Mouse (Mus musculus) layer of hippocampus, postnatal 10 days (tissue): Measurements from ENCODE around the gene Sirt7. TPM values are rescaled to one million over a fixed set of nuclear protein-coding genes. Genes with fewer than 3 reads are reported as not detected.

Experiments
- DNase-seq, 2 experiments: peaks; one replicate each; pipeline ENCODE4 v3.0.0; 2021; ENCODE audit warnings: low spot score in 2 of 2
- long read RNA-seq: library from polyadenylated mRNA; stranded (forward); transcript quantifications from one replicate; pipeline ENCODE4 v2.0.0, GENCODE M21; 2023
- total RNA-seq, 2 experiments: library from RNA; stranded (reverse); gene quantifications; 2 replicates each; pipeline ENCODE4 v1.2.3; 2021

Sirt7 gene
- 10 to 100 TPM; 33.5 to 39.7 TPM for total RNA-seq
- long read RNA-seq, transcript Sirt7-201 (10 exons, 1,727 nt) = major isoform, 19 of 53 reads
- long read RNA-seq, partial matches to known transcripts = 8 of 53 reads
- long read RNA-seq, other reads (novel, unspliced or antisense) = 25 of 53 reads

GRCm38 (mm10) chr11:120625152-120625775, at the start of gene Sirt7:
Sirt7 (minus strand) TSS chr11:120625240.
- DNase-seq = no peak

- DNase-seq = no peak
Measured at GRCm38 (mm10) chr11:120673594-120674122, 48.6 kb upstream of the Sirt7 start.

DNA sequence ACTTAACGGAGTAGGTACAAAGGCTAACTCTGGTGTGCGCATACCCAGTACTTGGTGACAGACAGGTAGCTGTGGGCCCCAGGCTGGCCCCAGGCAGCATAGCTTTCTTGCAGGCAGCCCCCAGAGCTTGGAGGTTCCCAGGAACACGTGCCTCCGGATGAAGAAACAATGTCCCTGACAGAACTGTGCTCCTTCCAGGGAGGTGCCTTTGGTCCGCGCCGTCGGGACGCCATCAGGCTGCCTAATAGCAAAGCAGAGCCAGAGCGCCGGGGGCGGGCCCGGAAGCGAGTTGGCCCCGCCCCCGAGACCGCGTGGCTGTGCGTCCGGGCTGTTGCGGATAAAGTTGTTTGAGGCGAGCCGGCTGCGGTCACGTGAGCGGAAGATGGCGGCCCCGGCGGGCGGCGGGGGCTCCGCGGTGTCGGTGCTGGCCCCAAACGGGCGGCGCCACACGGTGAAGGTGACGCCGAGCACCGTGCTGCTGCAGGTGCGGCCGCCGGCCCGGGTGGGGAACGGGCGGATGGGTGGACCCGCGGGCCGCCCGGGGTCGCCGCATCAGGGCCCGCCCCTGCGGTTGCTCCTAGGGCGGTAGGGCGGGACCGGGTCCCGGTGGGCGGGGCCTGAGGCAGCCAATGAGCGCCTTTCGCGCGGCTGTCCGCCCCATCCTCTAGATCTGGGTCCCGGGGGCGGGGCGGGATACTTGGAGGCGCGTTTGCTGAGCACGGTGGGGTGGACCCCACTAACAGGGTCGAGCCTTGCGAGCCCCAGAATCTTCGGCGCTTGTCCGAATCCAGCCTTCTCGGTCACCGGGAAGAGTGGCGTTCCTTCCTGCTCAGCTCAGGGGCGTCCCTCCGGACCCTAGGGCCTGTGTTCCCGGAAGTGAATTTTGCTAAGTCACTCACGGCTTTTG, 47.9 kb upstream of the Sirt7 start, which contains the start of gene Aspscr1:
Aspscr1 (plus strand) TSS at position 287 of the 907 bp plus-strand sequence.
- DNase-seq = peak; percentile 91 to 96

GRCm38 (mm10) chr11:120666617-120667016, 41.6 kb upstream of the Sirt7 start:
- DNase-seq = no peak

GRCm38 (mm10) chr11:120665406-120665805, 40.4 kb upstream of the Sirt7 start:
- DNase-seq = no peak

- DNase-seq = no peak
Measured at GRCm38 (mm10) chr11:120663714-120664113, 38.7 kb upstream of the Sirt7 start.

GRCm38 (mm10) chr11:120662759-120663158, 37.7 kb upstream of the Sirt7 start:
- DNase-seq = no peak

GRCm38 (mm10) chr11:120661076-120661460, 36.0 kb upstream of the Sirt7 start, which contains the start of gene Notum:
Notum (minus strand) TSS chr11:120661175.
- DNase-seq = no peak

DNA sequence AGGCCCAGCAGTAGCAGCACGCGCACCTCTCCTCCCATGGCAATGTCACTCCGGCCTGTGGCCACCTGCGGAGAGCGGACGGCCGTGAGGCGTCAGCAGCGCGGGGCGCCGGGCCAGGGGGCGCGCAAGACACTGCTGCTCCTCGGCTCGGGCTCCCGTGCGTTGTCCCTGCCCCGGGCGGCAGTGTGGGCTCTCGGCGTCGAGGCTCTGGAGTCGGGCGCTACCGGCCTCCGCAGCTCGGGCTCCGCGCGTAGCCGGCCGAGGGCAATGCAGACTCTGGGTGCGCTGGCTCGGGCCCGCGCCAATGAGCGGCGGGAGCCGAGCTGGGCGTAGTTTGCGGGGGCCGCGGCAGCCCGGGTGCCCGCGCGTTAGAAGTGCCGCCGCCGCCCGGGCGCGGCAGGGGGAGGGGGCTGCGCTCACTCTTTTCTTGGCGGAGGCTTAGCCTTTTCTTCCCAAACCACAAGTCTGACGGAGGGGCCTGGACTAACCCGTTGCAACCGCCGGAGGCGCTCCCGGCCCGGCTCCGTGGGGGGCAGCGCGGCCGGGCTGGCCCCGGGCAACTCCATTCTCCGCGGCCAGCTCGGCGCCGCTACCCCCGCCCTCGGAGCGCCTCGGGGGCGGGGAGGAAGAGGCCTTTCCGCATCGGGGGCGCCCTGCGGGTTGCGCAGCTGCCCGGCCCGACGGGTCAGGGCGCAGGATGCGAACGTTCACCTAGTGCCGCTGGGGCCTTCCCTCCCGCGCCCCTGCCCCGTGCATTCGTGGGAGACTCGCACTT, 35.4 kb upstream of the Sirt7 start:
- DNase-seq = no peak

GRCm38 (mm10) chr11:120659509-120660300, 34.7 kb upstream of the Sirt7 start:
- DNase-seq = no peak

GRCm38 (mm10) chr11:120658876-120659410, 33.9 kb upstream of the Sirt7 start:
- DNase-seq = peak; percentile 83 to 88

GRCm38 (mm10) chr11:120657301-120657700, 32.3 kb upstream of the Sirt7 start:
- DNase-seq = no peak

DNA sequence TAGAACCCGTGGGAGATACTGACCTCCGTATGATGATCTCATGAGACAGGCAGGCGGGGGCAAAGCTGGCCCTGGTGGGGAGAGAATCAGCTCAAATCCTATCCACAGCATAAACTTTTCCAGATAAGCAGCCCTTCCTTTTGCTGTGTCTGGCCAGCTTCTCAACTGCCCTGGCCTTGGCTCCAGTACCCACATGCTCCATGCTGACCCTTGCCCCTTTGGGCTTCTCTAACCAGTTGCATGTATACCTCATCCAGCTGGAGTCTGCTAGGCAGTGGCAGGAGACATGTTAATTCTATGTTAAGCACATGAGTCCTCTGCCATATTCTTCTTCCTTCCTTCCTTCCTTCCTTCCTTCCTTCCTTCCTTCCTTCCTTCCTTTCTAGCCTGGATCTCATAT, 29.7 kb upstream of the Sirt7 start:
- DNase-seq = no peak

- DNase-seq = no peak
Measured at GRCm38 (mm10) chr11:120651872-120652271, 26.8 kb upstream of the Sirt7 start.

DNA sequence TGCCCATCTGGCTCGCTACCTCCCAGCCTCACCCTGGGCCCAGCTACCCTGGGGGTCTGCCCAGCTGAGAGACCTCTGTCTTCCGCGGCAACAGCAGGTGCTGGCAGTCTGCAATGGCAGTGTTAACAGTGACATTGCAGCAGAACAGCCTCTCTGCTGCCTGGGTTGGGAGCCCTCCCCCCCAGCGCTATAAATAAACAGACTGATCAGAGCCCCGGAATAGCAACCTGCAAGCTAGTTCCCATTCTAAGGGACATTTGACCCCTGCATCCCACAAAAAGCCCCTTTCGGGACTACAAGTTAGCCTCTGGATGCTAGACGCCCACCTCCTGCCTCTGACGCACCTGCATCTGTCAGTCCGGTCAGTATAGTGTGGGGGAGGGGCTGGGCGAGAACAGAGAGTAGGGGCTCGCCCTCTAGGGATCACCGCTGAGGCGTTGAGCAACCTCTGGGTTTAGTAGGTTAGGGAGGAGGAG, 23.0 kb upstream of the Sirt7 start, which contains the start of gene Myadml2:
Myadml2 (minus strand) TSS at position 158 of the 476 bp plus-strand sequence.
- DNase-seq = peak in 1 of 2 experiments; percentile 53

GRCm38 (mm10) chr11:120647047-120647830, 22.2 kb upstream of the Sirt7 start:
- no peak for DNase-seq

DNA sequence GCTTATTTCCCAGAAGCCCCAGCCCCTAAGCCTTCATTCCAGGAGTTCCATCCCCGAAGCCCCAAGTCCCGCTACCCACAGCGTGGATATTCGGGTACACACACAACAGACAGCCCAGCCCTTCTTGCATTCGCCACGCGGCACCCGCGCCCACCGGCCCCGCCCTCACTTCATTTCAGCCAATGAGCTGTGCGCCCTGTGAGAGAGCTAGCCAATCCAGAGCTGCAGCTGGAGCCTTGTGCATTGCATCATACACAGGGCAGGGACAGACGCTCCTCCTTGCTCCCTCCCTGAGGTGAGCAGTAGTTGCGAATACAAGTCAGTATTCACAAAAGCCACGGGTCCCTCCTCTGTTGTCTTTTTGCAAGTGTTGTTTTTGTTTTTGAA, 18.6 kb upstream of the Sirt7 start, which contains the start of gene Pycr1:
Pycr1 (minus strand) TSS at position 169 of the 387 bp plus-strand sequence.
- peak; percentile 90 to 94 for DNase-seq

DNA sequence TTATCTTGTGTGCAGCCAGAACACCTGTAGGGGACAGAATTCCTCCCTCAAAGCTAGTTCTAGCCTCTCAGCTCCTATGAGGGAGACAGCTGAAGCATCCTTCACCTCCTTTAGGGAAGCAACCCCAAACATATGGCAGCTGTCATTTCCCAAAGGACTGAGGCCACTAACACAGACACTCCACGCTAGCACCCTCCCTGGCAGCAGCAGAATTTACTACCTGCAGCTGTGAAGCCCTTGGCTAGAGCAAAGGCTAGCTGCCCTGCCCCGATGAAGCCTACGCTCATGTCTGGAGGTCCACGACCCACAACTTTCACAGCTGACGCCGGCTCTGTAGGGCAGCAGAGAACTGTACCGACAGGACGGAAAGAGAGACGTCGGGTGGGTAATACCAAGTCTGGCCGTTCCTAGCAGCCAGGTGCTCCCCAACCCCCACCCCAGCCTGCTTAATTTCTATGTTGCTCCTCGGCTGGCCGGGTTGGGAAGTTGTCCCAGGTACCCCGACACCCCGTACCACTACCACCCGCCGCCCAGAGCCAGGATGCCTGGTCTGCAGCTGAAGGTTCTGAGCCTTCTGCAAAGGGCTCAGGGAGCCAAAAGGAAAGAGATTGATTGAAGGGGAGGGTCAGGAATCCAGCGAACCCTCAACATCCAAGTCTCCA, 18.0 kb upstream of the Sirt7 start:
- DNase-seq = no peak
